Mouse (Mus musculus): ENCODE results near the gene Cd164l2.

The Cd164l2 gene

GRCm38 (mm10) chr4:133211751-133212561, at the start of gene Cd164l2, which contains the start of gene Gpr3:
Cd164l2 (plus strand) TSS chr4:133212131.
Gpr3 (minus strand) TSS chr4:133212536.
- DNase-seq (ENCODE audit: low spot score in 2 of 2) = no peak

- DNase-seq (ENCODE audit: low spot score in 2 of 2) = no peak
Observed at GRCm38 (mm10) chr4:133162196-133162595, 49.7 kb upstream of the Cd164l2 start.

GRCm38 (mm10) chr4:133166773-133167172, 45.2 kb upstream of the Cd164l2 start:
- DNase-seq (ENCODE audit: low spot score in 2 of 2) = no peak

GRCm38 (mm10) chr4:133169237-133170055, 42.5 kb upstream of the Cd164l2 start:
- DNase-seq (ENCODE audit: low spot score in 2 of 2) = no peak

- no peak for DNase-seq (ENCODE audit: low spot score in 2 of 2)
Observed at GRCm38 (mm10) chr4:133170056-133170524, 41.8 kb upstream of the Cd164l2 start.

GRCm38 (mm10) chr4:133170616-133171015, 41.3 kb upstream of the Cd164l2 start:
- no peak for DNase-seq (ENCODE audit: low spot score in 2 of 2)

GRCm38 (mm10) chr4:133172451-133172850, 39.5 kb upstream of the Cd164l2 start:
- DNase-seq (ENCODE audit: low spot score in 2 of 2) = no peak

GRCm38 (mm10) chr4:133174361-133174760, 37.6 kb upstream of the Cd164l2 start:
- no peak for DNase-seq (ENCODE audit: low spot score in 2 of 2)

GRCm38 (mm10) chr4:133175274-133175673, 36.7 kb upstream of the Cd164l2 start:
- no peak for DNase-seq (ENCODE audit: low spot score in 2 of 2)

- DNase-seq (ENCODE audit: low spot score in 2 of 2) = no peak
Observed at GRCm38 (mm10) chr4:133175998-133176760, 35.8 kb upstream of the Cd164l2 start.

GRCm38 (mm10) chr4:133176761-133177403, 35.0 kb upstream of the Cd164l2 start:
- no peak for DNase-seq (ENCODE audit: low spot score in 2 of 2)

- DNase-seq (ENCODE audit: low spot score in 2 of 2) = no peak
Observed at GRCm38 (mm10) chr4:133178305-133178704, 33.6 kb upstream of the Cd164l2 start.

- no peak for DNase-seq (ENCODE audit: low spot score in 2 of 2)
Observed at GRCm38 (mm10) chr4:133179258-133179657, 32.7 kb upstream of the Cd164l2 start.

GRCm38 (mm10) chr4:133182439-133183033, 29.4 kb upstream of the Cd164l2 start:
- no peak for DNase-seq (ENCODE audit: low spot score in 2 of 2)

GRCm38 (mm10) chr4:133184031-133184897, 27.7 kb upstream of the Cd164l2 start:
- DNase-seq (ENCODE audit: low spot score in 2 of 2) = no peak

- DNase-seq (ENCODE audit: low spot score in 2 of 2) = no peak
Observed at GRCm38 (mm10) chr4:133184898-133185665, 26.8 kb upstream of the Cd164l2 start.

GRCm38 (mm10) chr4:133185893-133186292, 26.0 kb upstream of the Cd164l2 start:
- no peak for DNase-seq (ENCODE audit: low spot score in 2 of 2)

- no peak for DNase-seq (ENCODE audit: low spot score in 2 of 2)
Observed at GRCm38 (mm10) chr4:133186856-133187255, 25.1 kb upstream of the Cd164l2 start.

- DNase-seq (ENCODE audit: low spot score in 2 of 2) = no peak
Observed at GRCm38 (mm10) chr4:133189396-133189795, 22.5 kb upstream of the Cd164l2 start.
